Mouse (Mus musculus) embryo, embryonic 11.5 days (tissue): ENCODE data around the gene Mib2.
A peak's percentile ranks its signal among the peaks of the same experiment; 100 is the strongest.
"Not testable (repeated sequence)": the region's sequence is repeated elsewhere in the genome, so short reads cannot be mapped to it uniquely, and the experiment has no call there.

Experiments
- DNase-seq: peaks from one replicate; pipeline ENCODE4 v3.0.0-alpha.2; 2012; ENCODE audit warnings: low read depth, low spot score

Gene Mib2

DNA sequence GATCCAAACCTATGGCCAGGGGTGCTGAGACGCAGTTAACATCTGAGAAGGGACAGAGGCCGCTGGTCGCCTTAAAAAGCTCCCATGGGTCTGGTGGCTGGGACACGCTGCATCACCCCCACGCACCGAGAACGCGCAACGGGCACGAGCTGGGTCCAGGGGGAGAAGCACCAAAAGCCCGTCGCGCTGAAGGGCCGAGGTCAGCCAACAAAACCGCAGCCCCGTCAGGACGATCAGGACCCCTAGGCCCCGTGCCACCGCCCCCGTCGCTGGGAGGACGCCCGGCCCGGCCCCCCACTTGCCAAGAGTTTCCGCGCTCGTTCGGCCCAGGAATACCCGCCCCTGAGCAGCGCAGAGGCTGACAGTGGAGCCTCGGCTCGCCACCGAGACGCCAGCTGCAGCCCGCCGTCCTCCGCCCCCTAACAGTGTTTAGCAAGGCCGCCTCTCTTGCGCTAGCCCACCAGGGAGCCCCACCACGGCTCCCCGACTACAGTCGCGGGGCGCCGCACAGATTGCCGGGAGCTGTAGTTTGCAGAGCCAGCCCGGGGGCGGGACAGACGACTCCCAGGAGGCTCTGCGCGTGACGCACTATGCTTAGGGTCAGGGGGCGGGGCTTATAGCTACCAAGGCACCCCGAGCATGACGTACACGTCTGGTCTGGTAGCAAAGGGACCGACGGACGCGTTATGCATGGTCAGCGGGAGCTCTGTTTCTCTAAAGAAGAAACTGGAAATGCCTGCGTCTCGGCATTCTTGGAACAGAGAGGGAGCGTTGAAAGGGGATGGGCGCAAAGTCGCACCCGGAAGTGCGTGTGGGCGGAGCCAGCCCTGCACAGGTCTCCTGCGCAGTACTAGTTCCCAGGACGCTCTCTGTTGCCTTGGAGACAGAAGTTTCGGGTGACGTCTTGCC, at the start of gene Mib2:
Gene Mib2, minus strand, starts transcription at position 510 of the 909 bp plus-strand sequence.
- DNase-seq = peak; percentile 93

DNA sequence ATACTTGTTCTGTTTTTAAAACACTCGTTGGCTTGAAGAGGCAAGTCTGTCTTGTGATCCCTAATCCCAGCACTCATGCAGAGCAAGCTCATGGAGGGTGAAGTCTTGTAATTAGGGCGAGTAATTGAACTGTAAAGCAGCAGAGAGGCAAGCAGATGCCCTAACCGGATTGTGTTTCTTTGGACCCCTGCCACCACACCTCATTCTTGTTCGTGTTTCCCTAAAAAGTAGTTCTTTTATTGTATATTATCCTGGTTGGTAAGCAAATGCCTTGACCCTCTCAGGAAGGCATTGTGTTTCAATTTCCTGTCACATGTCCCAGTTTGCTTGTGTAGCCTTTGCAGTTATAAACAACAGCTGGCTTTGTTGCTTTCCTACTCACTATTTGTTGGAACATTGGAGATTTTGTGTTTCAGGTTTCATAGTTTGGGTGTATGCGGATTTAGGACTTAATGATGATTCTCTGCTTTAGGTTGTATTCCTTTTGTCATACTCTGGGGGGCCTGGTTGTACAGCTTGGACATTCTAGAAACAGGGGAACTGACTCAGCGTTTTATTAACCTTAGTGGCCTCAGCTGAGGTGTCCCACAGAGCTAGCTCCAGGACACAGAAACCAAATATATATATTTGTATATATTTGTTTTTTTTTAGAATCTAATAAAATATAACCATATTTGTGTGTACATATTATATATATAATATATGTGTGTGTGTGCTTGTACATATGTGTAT, 41.7 kb upstream of the Mib2 start:
- no peak for DNase-seq

DNA sequence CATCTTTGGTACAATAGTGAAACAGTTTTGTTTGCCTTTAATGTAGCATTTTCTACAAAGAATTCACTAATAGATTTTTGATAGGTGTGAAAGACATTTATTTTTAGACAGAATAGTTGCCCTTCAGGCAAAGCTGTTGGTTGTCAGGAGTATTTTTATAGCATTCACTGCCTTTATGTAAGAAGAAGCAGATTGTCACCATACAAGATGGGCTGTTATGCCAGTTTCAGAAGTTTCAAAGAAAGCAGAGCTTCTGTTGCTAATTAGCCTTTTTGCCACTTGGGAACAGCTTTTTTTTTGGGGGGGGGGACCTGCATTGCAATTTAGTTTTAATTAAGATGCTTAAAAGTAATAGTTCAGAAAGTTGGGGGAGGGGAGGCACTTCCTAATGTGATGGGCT, 40.0 kb upstream of the Mib2 start:
- no peak for DNase-seq

GRCm38 (mm10) chr4:155708582-155708981, 39.6 kb upstream of the Mib2 start:
- no peak for DNase-seq

- peak; percentile 16 for DNase-seq
Measured at GRCm38 (mm10) chr4:155705592-155705929, 36.6 kb upstream of the Mib2 start.

DNA sequence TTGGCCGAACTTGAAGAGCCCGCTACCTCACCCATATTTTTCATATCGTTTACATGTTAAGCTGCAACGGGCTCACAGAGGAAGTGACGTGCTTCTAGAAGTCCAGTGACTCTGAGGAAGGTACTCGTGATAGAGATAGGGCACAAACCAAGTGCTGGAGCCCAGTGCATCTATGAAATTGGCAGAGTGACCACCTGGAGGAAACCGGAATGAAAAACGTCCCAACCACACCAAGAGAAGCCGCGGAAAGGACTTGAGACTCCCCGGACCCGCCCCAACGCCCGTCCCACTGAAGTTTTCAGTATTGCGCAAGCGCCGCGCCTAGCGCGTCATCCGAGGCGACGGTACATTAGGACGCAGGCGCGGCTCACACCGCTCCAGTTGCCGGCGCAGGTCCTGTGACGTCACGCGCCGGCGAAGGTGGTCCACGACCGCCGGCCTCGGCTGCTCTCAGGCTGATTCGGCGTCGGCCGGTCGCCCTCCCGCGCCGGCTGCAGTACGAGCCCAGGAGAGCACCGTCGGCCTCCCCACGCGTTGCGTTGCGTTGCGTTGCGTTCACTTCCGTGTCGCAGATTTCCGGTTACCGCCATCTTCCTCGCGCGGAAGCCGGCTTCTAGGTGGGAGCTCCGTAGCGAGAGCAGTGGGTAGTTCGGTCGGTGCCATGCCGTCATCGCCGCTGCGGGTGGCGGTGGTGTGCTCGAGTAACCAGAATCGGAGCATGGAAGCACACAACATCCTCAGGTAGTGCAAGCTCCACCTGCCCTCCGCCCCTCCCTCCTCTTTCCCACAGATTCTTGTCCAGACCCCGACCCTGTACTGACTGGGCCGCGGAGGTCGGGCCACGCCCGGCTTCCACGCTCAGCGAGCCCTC, 36.0 kb upstream of the Mib2 start, which contains the start of gene Ssu72:
Gene Ssu72, plus strand, starts transcription at position 80 of the 871 bp plus-strand sequence.
- peak; percentile 94 for DNase-seq

DNA sequence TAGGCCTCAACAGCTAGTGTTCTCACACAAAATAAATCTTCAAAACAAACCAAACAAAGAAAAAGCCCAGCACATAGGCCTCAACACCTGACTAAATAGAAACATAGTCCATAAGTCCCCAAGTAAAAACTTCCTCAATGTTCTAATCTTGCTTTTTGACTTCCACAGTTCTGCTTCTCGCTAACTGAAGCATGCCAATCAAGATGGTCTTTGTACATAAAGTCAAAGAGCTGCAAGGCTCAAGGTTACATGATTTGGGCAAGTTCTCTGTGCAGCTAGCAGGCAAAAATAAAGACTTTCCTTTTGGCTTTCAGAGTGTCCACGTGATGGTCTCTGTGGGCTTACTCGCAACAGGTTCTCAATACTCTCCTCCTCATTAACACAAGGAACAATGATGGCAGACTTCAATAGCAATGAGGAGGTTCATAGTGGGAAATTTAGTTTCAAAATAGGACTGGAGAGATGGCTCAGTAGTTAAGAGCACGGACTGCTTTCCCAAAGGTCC, 34.5 kb upstream of the Mib2 start:
- no peak for DNase-seq

DNA sequence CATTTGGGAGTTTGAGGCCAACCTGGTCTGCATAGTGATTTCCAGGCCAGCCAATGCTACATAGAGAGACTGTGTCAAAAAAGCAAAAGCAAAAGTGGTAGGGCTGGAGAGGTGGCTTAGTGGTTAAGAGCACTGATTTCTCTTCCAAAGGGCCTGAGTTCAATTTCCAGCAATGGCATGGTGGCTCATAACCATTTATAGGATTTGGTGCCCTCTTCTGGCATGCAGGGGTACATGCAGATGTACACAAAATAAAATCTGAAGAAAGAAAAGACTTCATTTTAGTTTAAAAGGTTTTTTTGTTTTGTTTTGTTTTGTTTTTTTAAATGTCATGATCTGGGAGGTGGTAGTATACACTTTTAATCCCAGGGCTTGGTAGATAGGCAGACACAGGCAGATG, 31.4 kb upstream of the Mib2 start:
- DNase-seq = no peak

DNA sequence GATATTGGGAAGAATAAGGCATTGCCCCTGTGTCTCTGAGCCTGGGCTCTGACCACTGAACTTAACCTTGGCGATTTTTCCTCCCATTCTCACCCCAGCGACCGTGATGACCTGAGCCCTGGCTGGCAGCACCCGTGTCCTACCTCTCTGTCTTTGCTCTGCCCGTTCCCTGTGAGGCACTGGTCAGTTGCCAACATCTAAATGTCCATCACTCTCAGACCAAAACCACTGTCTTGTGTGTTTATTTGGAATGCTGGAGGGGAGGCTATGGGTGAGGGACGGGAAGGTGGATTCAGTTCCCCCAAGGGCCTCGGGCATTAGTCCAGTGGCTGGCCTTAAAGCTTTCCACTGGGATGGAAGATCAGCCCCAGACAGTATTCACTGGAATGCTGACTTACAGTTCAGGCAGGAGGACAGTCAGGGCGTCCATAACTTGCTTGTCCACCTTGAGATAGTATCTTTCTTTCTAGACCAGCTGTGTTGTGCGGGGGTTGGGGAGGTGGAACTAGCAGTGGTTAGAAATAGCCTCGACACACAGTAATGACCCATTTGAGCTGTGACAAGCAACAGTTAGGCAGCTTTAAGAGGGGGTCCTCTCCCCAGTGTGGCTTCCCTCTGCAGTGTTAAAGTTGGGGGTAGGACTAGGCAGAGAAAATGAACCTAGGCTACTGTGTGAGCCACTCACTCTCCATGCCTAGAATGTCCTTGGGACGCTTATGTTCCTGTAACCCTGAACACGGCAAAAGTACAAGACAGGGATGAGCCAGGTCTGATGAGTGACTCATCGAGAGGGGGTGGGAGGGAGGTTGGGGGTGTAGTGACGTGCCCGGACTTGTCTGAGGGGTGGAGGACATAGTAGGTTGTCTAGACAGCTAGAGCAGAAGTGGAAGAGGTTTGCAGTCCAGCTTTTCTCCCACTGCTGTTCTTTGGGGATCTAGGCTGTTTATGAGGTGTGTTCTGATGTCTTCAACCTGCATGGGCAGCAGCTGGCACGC, 27.6 kb upstream of the Mib2 start:
- no peak for DNase-seq

DNA sequence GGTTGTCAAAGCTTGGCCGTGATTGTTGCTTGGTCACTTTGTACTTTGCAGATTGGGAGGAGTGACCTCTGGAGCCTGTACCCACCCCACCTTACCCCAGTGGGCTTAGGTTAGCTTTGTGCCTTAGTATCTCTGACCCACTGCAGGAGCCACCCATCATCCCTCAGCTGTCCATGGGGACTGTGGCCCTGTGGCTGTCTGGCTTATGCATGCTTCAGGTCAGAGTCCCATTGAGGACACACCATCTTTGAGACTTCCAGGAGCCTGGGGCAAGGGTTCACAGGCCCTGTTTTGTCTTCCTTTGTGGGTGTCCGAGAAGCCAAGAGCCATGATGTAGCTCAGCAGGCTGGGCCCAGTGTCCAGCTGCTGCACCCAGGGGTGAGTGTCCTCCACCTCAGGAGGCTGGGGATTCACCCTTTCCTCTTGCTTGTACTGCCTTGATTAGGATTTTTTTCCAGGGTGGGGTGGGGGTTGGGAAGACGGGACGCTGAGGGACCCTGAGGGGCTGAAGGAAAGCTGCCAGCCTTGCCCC, 26.6 kb upstream of the Mib2 start:
- no peak for DNase-seq

GRCm38 (mm10) chr4:155694482-155695401, 25.7 kb upstream of the Mib2 start:
- DNase-seq = peak; percentile 35

- DNase-seq = peak; percentile 27
Measured at GRCm38 (mm10) chr4:155694111-155694481, 25.1 kb upstream of the Mib2 start, which contains the start of gene Fndc10. Gene Fndc10 (plus strand): TSS chr4:155694342.

DNA sequence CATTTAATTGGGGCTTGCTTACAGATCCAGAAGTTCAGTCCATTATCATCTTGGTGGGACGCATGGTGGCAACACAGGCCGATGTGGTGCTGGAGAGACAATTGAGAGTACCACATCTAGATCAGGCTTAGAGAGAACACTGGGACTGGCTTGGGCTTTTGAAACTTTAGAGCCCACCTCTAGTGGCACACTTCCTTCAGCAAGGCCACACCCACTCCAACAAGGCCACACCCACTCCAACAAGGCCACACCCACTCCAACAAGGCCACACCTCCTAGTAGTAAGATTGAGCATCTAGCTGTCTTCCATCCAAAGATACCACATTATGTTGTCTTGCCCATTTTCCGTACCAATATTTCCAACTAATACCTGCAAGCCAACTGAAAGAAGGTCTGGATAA, 23.4 kb upstream of the Mib2 start:
- DNase-seq = no peak

DNA sequence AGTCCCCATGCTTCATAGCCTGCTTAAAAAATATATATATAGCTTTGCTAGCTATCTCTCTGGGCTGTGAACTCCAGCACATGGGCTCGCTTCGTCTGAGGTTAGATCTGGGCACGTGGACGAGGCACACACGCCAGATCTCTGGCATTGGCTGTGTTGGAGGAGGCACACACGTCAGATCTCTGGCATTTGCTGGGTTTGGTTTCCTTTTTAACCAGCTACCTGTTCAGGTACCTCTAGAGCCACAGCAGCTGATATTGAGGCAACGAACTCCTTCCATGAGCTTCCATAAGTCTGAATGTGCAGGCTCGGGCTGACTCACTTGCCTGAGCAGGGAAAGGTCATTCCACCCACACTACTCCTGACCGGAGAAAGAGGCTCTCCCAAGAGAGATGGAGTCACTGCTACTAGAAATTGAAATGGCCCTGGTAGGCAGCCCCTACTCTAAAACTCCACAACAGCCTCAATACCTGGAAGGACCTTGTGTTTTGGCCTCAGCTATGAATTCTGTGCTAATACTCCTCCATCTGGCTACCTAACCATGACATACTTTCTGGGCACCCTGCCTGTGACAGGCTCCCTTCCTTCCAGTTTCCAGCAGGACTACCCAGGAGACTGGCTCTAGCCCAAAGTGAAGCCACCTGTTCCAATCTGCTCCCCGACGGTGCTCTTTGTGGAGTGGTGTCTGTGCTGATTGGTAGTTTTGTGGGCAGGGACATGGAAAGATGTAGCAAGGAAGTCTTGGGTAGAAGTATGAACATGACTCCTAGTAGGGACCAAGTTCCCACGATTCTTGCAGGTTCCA, 21.8 kb upstream of the Mib2 start:
- no peak for DNase-seq

DNA sequence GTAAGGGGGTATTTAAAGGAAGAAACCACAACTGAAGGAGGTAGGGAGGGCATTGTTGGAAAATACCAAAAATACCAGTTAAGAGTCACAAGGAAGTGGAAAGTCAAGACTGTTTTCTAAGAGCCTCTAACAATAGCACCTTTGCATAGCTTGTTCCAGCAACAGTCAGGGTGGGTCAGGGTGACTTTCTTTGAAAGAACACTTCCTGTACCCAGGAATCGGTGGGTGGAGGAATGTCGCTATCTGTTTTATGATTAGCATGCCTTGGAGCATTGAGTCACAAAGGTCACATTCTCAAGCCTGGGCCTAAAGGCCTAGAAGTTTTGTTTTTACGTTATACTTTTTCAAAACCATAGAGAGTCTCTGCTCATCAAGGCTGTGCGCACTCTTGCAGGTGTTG, 18.8 kb upstream of the Mib2 start:
- DNase-seq = not testable (repeated sequence)

DNA sequence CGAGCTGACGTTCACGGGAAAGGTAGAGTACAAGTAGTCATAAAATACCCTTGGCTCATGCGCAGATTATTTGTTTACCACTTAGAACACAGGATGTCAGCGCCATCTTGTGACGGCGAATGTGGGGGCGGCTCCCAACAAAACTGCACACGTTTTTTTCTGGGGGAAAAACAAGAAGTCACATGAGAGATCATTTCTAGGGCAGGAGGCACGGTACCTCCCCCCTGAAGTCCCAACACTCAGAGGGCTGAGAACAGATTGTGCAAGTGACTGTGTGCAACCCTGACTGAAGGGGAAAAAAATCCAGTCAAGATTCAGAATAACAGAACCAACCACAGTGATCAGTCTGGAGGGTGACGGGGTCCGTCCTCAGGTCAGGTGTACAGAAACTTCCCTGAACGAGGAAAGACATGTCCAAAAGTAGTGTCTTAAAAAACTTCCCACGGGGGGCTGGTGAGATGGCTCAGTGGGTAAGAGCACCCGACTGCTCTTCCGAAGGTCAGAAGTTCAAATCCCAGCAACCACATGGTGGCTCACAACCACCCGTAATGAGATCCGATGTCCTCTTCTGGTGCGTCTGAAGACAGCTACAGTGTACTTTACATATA, 14.8 kb upstream of the Mib2 start:
- DNase-seq = not testable (repeated sequence)

- DNase-seq = no peak
Measured at GRCm38 (mm10) chr4:155675991-155676390, 7.0 kb upstream of the Mib2 start.

DNA sequence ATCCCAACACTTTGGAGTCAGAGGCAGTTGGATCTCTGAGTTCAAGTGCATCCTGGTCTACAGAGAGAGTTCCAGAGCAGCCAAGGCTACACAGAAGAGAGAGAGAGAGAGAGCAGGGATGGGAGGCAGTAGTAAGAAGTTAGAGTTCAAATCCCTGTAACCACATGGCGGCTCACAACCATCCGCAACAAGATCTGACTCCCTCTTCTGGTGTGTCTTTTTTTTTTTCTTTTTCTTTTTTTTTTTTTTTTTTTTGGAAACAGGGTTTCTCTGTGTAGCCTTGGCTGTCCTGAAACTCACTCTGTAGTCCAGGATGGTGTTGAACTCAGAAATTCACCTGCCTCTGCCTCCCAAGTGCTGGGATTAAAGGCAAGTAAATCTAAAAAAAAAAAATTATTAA, 3.1 kb upstream of the Mib2 start:
- DNase-seq = no peak
